Mouse (Mus musculus) stomach, postnatal 0 days (tissue): ENCODE measurements around the gene Tmem191c. TPM values are rescaled to one million over a fixed set of nuclear protein-coding genes. Genes with fewer than 3 reads are reported as not detected.
"Not testable (repeated sequence)": the region's sequence is repeated elsewhere in the genome, so short reads cannot be mapped to it uniquely, and the experiment has no call there.

Experiments used
- ATAC-seq: fragments of 200-750 bp; cut with Nextera tagmentation; 2 replicates; pipeline ENCODE4 v1.8.0; 2017; ENCODE audit not compliant: low FRiP score, low TSS enrichment
- DNase-seq: peaks from one replicate; pipeline ENCODE4 v3.0.0-alpha.2; 2016; ENCODE audit warnings: low spot score
- H3K27ac ChIP-seq: fragments of 300-500 bp; sonication (generic); replicated peaks from 2 replicates; pipeline ENCODE4 v1.5.1; 2014; ENCODE audit warnings: mild to moderate bottlenecking, control low read depth
- H3K27me3 ChIP-seq: fragments of 300-500 bp; sonication (generic); 2 replicates; pipeline ENCODE4 v1.6.1; 2014; ENCODE audit warnings: low read length; ENCODE audit not compliant: control insufficient read depth, insufficient read depth
- H3K36me3 ChIP-seq: fragments of 300-500 bp; sonication (generic); 2 replicates; pipeline ENCODE4 v1.6.1; 2014; ENCODE audit warnings: low read length, mixed read lengths; ENCODE audit not compliant: control insufficient read depth, insufficient read depth
- H3K4me1 ChIP-seq: fragments of 300-500 bp; sonication (generic); replicated peaks from 2 replicates; pipeline ENCODE4 v1.6.1; 2014; ENCODE audit warnings: antibody characterized with exemption; ENCODE audit not compliant: control insufficient read depth, insufficient read depth
- H3K4me2 ChIP-seq: fragments of 300-500 bp; sonication (generic); replicated peaks from 2 replicates; pipeline ENCODE4 v1.6.1; 2014; ENCODE audit warnings: low read depth, mild to moderate bottlenecking, control low read depth, moderate library complexity
- H3K4me3 ChIP-seq: fragments of 300-500 bp; sonication (generic); 2 replicates; pipeline ENCODE4 v1.5.1; 2014; ENCODE audit warnings: low read depth, low read length, control low read depth
- H3K9ac ChIP-seq: fragments of 300-500 bp; sonication (generic); 2 replicates; pipeline ENCODE4 v1.6.1; 2014; ENCODE audit warnings: mild to moderate bottlenecking, low read length, control low read depth, mixed read lengths
- H3K9me3 ChIP-seq: fragments of 300-500 bp; sonication (generic); 2 replicates; pipeline ENCODE4 v1.6.1; 2016; ENCODE audit warnings: low read length; ENCODE audit not compliant: control insufficient read depth
- CTCF ChIP-seq: IDR thresholded peaks from 2 replicates; pipeline ENCODE4 v1.5.1; 2016; ENCODE audit warnings: antibody characterized with exemption, low read depth, mild to moderate bottlenecking, moderate library complexity
- EP300 ChIP-seq: optimal IDR thresholded peaks from 2 replicates; pipeline ENCODE3; 2016; ENCODE audit warnings: antibody characterized with exemption
- WGBS: fragments of 180-500 bp; shearing (Covaris S2); extraction: QIAGEN DNeasy Blood & Tissue Kit; methylation state at CpG from one replicate; pipeline ENCODE4 v1.1.7; 2014; 5-methylcytosine and 5-hydroxymethylcytosine counted together
- polyA plus RNA-seq: library from polyadenylated mRNA; unstranded; fragments of >200 nt; fragmentation: Nextera tagmentation; extraction: Ambion mirVana; gene quantifications from 2 replicates; pipeline ENCODE4 v1.2.1, GENCODE M21; 2015

Gene Tmem191c
- 8.8 and 10.6 TPM in 2 replicates for polyA plus RNA-seq

DNA sequence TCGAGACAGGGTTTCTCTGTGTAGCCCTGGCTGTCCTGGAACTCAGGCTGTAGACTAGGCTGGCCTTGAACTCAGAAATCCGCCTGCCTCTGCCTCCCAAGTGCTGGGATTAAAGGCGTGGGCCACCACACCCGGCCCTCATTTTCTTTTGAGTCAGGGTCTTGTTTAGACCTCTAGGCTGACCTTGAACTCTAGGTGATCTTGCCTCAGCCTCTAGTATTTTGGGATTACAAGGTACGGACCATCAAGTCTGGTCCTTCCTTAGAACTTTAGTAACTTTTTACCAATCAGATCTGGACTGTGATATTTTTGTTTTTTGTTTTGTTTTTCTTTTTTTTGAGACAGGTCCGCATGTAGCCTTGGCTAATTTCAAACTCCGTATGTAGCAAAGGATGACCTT is at the start of gene Tmem191c:
TSS of gene Tmem191c (plus strand) at position 357 of the 400 bp plus-strand sequence.
- ATAC-seq (no peak), DNase-seq (no peak)
- 0 out of 2 replicates have a peak, but pooled peaks cover 2% of the 10 kb centered on the region for H3K36me3 ChIP-seq
- H3K4me1 ChIP-seq: peaks cover 6% of the 10 kb centered on the region; the same call in 1 of the 2 replicates
- 57% methylated on average over 7 of the region's 7 CpGs for WGBS
- 0 out of 2 replicates have a peak within 1 kb of the TSS, but pooled peaks have one; percentile 49 for H3K27ac ChIP-seq
- peak within 1 kb of the TSS; percentile 97 for H3K4me2 ChIP-seq
- H3K9ac ChIP-seq: peak within 1 kb of the TSS; percentile 56
- no peaks in the 10 kb centered on the region for H3K27me3 ChIP-seq
- H3K4me3 ChIP-seq: peak within 1 kb of the TSS; percentile 62
- TF ChIP-seq EP300 (no peak), CTCF (no peak)
- H3K9me3 ChIP-seq: 0 out of 2 replicates have a peak, but pooled peaks cover 4% of the 10 kb centered on the region

DNA sequence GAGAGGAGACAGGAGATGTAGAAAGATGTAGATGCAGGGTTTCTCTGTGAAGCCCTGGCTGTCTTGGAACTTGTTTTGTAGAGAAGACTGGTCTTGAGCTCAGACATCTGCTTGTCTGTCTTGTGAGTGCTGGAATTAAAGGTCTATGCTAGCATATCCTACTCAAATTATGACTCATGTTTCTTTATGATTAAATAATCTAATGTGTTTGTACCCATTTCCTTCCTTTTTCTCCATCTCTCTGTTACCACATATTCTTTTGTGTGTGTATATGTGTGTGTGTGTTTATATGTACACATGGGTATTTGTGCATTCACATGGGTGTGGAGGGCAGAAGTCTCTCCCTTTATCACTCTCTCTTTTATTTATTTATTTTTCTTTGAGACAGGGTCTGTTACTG is 49.4 kb upstream of the Tmem191c start:
- H3K27me3 ChIP-seq: no peaks in the 10 kb centered on the region
- TF ChIP-seq CTCF (no peak), EP300 (no peak)
- no peak for ATAC-seq
- H3K9me3 ChIP-seq: no peaks in the 10 kb centered on the region
- DNase-seq: no peak
- H3K4me3 ChIP-seq: no peak overlapping the region
- no peak overlapping the region for H3K4me2 ChIP-seq
- H3K9ac ChIP-seq: no peak overlapping the region
- no peaks in the 10 kb centered on the region for H3K36me3 ChIP-seq
- no peak overlapping the region for H3K27ac ChIP-seq
- no peaks in the 10 kb centered on the region for H3K4me1 ChIP-seq

DNA sequence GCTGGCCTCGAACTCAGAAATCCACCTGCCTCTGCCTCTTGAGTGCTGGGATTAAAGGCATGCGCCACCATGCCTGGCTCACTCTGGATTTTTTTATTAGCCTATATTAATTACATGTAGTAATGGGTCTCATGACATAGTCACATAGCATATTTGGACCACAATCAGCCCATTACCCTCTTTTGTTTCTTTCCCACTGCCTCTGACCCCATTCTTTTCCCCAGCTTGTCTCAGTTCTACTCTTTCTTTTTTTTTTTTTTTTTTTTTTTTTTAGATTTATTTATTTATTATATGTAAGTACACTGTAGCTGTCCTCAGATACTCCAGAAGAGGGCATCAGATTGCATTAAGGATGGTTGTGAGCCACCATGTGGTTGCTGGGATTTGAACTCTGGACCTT is 44.4 kb upstream of the Tmem191c start:
- H3K4me3 ChIP-seq, ATAC-seq, H3K27ac ChIP-seq, H3K9ac ChIP-seq, H3K4me2 ChIP-seq, H3K36me3 ChIP-seq, DNase-seq, H3K27me3 ChIP-seq, H3K9me3 ChIP-seq: not testable (repeated sequence)
- H3K4me1 ChIP-seq: peaks cover 10% of the 10 kb centered on the region
- 89% methylated on average over 2 of the region's 2 CpGs for WGBS

- H3K9me3 ChIP-seq: no peaks in the 10 kb centered on the region
- 4% methylated on average over 55 of the region's 59 CpGs for WGBS
- peak within 1 kb of the TSS; percentile 97 for H3K9ac ChIP-seq
- peak within 1 kb of the TSS; percentile 97 for H3K4me3 ChIP-seq
- DNase-seq (peak; percentile 97), ATAC-seq (peak; percentile 97)
- no peak; the same call in 1 of the 2 replicates for TF ChIP-seq CTCF
- no peak for TF ChIP-seq EP300
- peak within 1 kb of the TSS; percentile 97 for H3K27ac ChIP-seq
- H3K27me3 ChIP-seq: no peaks in the 10 kb centered on the region
- peak within 1 kb of the TSS; percentile 98 for H3K4me2 ChIP-seq
- peaks cover 14% of the 10 kb centered on the region for H3K4me1 ChIP-seq
- H3K36me3 ChIP-seq: no peaks in the 10 kb centered on the region
Observed at GRCm38 (mm10) chr16:17232794-17233701, 42.8 kb upstream of the Tmem191c start, which contains the start of gene Hic2. Gene Hic2 (plus strand): TSS chr16:17233572.

GRCm38 (mm10) chr16:17233702-17234498 is 42.0 kb upstream of the Tmem191c start:
- ATAC-seq (peak; percentile 31), DNase-seq (peak; percentile 67)
- Histone ChIP-seq H3K27me3 (no peaks in the 10 kb centered on the region), H3K4me1 (peaks cover 14% of the 10 kb centered on the region), H3K4me2 (peak overlapping the region; percentile 98), H3K36me3 (no peaks in the 10 kb centered on the region), H3K9me3 (no peaks in the 10 kb centered on the region), H3K4me3 (peak overlapping the region; percentile 97), H3K9ac (peak overlapping the region; percentile 97), H3K27ac (peak overlapping the region; percentile 97)
- 1% methylated on average over 44 of the region's 62 CpGs for WGBS
- TF ChIP-seq CTCF (no peak), EP300 (no peak)
